ENCODE assay signal across 9 mouse cellular contexts in genomic region chr14:61044316-61044715, GRCm38 (mm10). TPM values are rescaled to one million over a fixed set of nuclear protein-coding genes. Genes with fewer than 3 reads are reported as not detected.
DNase-seq lines count a peak whose midpoint lies in the region; ATAC-seq and TF ChIP-seq lines count a peak whose summit lies in the region.
"Had no signal": no experiment of that assay in that cellular context is flagged by ENCODE, and none has a peak within 500 bp of the region (broad histone marks: within the 10 kb centered on the region; RNA-seq: fewer than 3 reads in every experiment).

No protein-coding gene starts in this region.

- peak; percentile 24; the same call in 1 of the 2 replicates for ATAC-seq in forebrain, embryonic 14.5 days
- ATAC-seq in limb, embryonic 12.5 days (ENCODE audit: insufficient number of reproducible peaks, insufficient read depth, low FRiP score, low TSS enrichment, low read depth): no peak
- no peak for ATAC-seq in neural tube, embryonic 14.5 days (ENCODE audit: low read depth)
- ATAC-seq in megakaryocyte progenitor cell, adult 5-6 weeks (replicated peaks; ENCODE audit: poor library complexity): no peak
- no peak for ATAC-seq in activated CD4-positive, CD25-positive, alpha-beta regulatory T cell, adult 4 months

- H3K4me3 ChIP-seq in left cerebral cortex, adult 2 months: peak overlapping the region; percentile 27
- H3K4me3 ChIP-seq in forebrain, embryonic 14.5 days (ENCODE audit: low read depth, low read length): peak overlapping the region; percentile 50
- peak overlapping the region; percentile 52 for H3K4me3 ChIP-seq in limb, embryonic 12.5 days (replicated peaks)
- H3K4me3 ChIP-seq in neural tube, embryonic 14.5 days (ENCODE audit: low read depth, low read length): no peak overlapping the region; the same call in 1 of the 2 replicates

- no peaks in the 10 kb centered on the region for H3K27me3 ChIP-seq in forebrain, embryonic 14.5 days (replicated peaks; ENCODE audit: control insufficient read depth, insufficient read depth, low read length)
- peaks cover 14% of the 10 kb centered on the region; the same call in 1 of the 2 replicates for H3K27me3 ChIP-seq in limb, embryonic 12.5 days
- H3K27me3 ChIP-seq in neural tube, embryonic 14.5 days (ENCODE audit: control insufficient read depth, insufficient read depth, low read length): no peaks in the 10 kb centered on the region

- peak overlapping the region; percentile 70 for H3K9ac ChIP-seq in forebrain, embryonic 14.5 days (ENCODE audit: low read length)
- H3K9ac ChIP-seq in limb, embryonic 12.5 days (replicated peaks): no peak overlapping the region
- H3K9ac ChIP-seq in neural tube, embryonic 14.5 days (replicated peaks; ENCODE audit: low read depth, low read length): no peak overlapping the region

- TF ChIP-seq CTCF in left cerebral cortex, adult 2 months (IDR thresholded peaks at IDR 0.05): no peak

- intact Hi-C loops in left cerebral cortex, adult 2 months (cut with DNase I): loop anchor here (2.0 kb wide), 1 partner anchor 32 kb away; no protein-coding TSS in a partner anchor

- WGBS in forebrain, embryonic 14.5 days: 1% methylated on average over 2 of the region's 2 CpGs
- 24% methylated on average over 2 of the region's 2 CpGs for WGBS in limb, embryonic 12.5 days
- WGBS in neural tube, embryonic 14.5 days: 18% methylated on average over 2 of the region's 2 CpGs

- no peak for DNase-seq in left cerebral cortex, adult 2 months (ENCODE audit: extremely low spot score in 1 of 2, low spot score in 2 of 2)
- DNase-seq in left cerebral cortex, adult 11 months (ENCODE audit: low spot score): no peak
- DNase-seq in forebrain, embryonic 14.5 days (ENCODE audit: low spot score): peak; percentile 84
- DNase-seq in spleen, postnatal 36 days (ENCODE audit: low spot score in 2 of 2): no peak

- H3K9me3 ChIP-seq in forebrain, embryonic 14.5 days (replicated peaks; ENCODE audit: control insufficient read depth, low read length): no peaks in the 10 kb centered on the region
- no peaks in the 10 kb centered on the region for H3K9me3 ChIP-seq in limb, embryonic 12.5 days
- no peaks in the 10 kb centered on the region for H3K9me3 ChIP-seq in neural tube, embryonic 14.5 days (ENCODE audit: control insufficient read depth, low read length)
- H3K9me3 ChIP-seq: G1E had no signal

- H3K4me1 ChIP-seq in forebrain, embryonic 14.5 days (ENCODE audit: control insufficient read depth, insufficient read depth, low read length): peaks cover 19% of the 10 kb centered on the region
- H3K4me1 ChIP-seq in limb, embryonic 12.5 days (replicated peaks): peaks cover 39% of the 10 kb centered on the region
- peaks cover 5% of the 10 kb centered on the region; the same call in 1 of the 2 replicates for H3K4me1 ChIP-seq in neural tube, embryonic 14.5 days (ENCODE audit: control insufficient read depth, insufficient read depth, low read length)

- H3K27ac ChIP-seq in left cerebral cortex, adult 2 months: peak overlapping the region; percentile 79
- H3K27ac ChIP-seq in forebrain, embryonic 14.5 days (ENCODE audit: low read depth, low read length): peak overlapping the region; percentile 89
- H3K27ac ChIP-seq in limb, embryonic 12.5 days: no peak overlapping the region
- H3K27ac ChIP-seq in neural tube, embryonic 14.5 days (ENCODE audit: low read depth, low read length): no peak overlapping the region; the same call in 1 of the 2 replicates

- no peaks in the 10 kb centered on the region for H3K36me3 ChIP-seq in forebrain, embryonic 14.5 days (ENCODE audit: control insufficient read depth, insufficient read depth, low read length)
- no peaks in the 10 kb centered on the region for H3K36me3 ChIP-seq in limb, embryonic 12.5 days
- no peaks in the 10 kb centered on the region for H3K36me3 ChIP-seq in neural tube, embryonic 14.5 days (ENCODE audit: control insufficient read depth, insufficient read depth, low read length)
- H3K36me3 ChIP-seq: G1E had no signal

- peak overlapping the region; percentile 91 for H3K4me2 ChIP-seq in forebrain, embryonic 14.5 days (ENCODE audit: low read length)
- H3K4me2 ChIP-seq in limb, embryonic 12.5 days: peak overlapping the region; percentile 90
- peak overlapping the region; percentile 65; the same call in 1 of the 2 replicates for H3K4me2 ChIP-seq in neural tube, embryonic 14.5 days (ENCODE audit: low read depth, low read length)

RNA-seq across cellular contexts. Expression of gene Tnfrsf19, which starts 2.0 kb away (rescaled TPM):
- 10 to 100 TPM; 49.5 to 51.9 TPM for total RNA-seq in left cerebral cortex, adult 2 months (2021)
- 64.2 and 71.9 TPM in 2 replicates for polyA plus RNA-seq in forebrain, embryonic 14.5 days (2014; fragmentation: Nextera tagmentation; extraction: Ambion mirVana)
- 34.2 and 42.5 TPM in 2 replicates for polyA plus RNA-seq in limb, embryonic 12.5 days (2016; fragmentation: Nextera tagmentation; extraction: Ambion mirVana)
- polyA plus RNA-seq in neural tube, embryonic 14.5 days (2014; fragmentation: Nextera tagmentation; extraction: Ambion mirVana): 23.9 and 34.3 TPM in 2 replicates
- total RNA-seq in megakaryocyte progenitor cell, adult 5-6 weeks (2015): not detected in 2 replicates
- 0.12 and 0.14 TPM in 2 replicates for total RNA-seq in megakaryocyte progenitor cell, adult 5-6 weeks (2017)
- polyA plus RNA-seq in activated CD4-positive, CD25-positive, alpha-beta regulatory T cell, adult 4 months (2017; shearing (Covaris generic)): not detected
- polyA plus RNA-seq: G1E had no signal

Comparison
In these comparisons a context has a peak if more than half of its experiments do, and no peak if none do; other contexts are left out.
1. H3K27ac ChIP-seq: peak in left cerebral cortex, adult 2 months (single experiment) and forebrain, embryonic 14.5 days (single experiment); none in limb, embryonic 12.5 days (single experiment) and neural tube, embryonic 14.5 days (single experiment).
2. RNA of gene Tnfrsf19, which starts 2.0 kb away (polyA plus RNA-seq): 64.2 to 71.9 TPM in forebrain, embryonic 14.5 days, 34.2 to 42.5 TPM in limb, embryonic 12.5 days and 23.9 to 34.3 TPM in neural tube, embryonic 14.5 days; not detected in activated CD4-positive, CD25-positive, alpha-beta regulatory T cell, adult 4 months; every median in the first group is over 10 times any median in the second.
3. Peak in every context shown above with its lines, with median percentiles within 50 percentile points of each other: H3K4me2 ChIP-seq.